22 mouse cellular contexts compared by ENCODE assay signal in genomic region chr5:46845175-46845574, GRCm38 (mm10).
DNase-seq lines count a peak whose midpoint lies in the region; ATAC-seq lines count a peak whose summit lies in the region.
"Had no signal": no experiment of that assay in that cellular context is flagged by ENCODE, and none has a peak within 500 bp of the region (broad histone marks: within the 10 kb centered on the region; RNA-seq: fewer than 3 reads in every experiment).

No protein-coding gene starts in this region.

- WGBS in forebrain, embryonic 12.5 days, result 61% methylated on average over 2 of the region's 2 CpGs
- 34% methylated on average over 2 of the region's 2 CpGs for WGBS in forebrain, embryonic 15.5 days
- WGBS in midbrain, embryonic 12.5 days, result 54% methylated on average over 2 of the region's 2 CpGs
- 90% methylated on average over 2 of the region's 2 CpGs for WGBS in midbrain, embryonic 10.5 days
- WGBS in hindbrain, embryonic 15.5 days, result 49% methylated on average over 2 of the region's 2 CpGs
- 56% methylated on average over 2 of the region's 2 CpGs for WGBS in neural tube, embryonic 13.5 days

- H3K9ac ChIP-seq in forebrain, embryonic 12.5 days, result no peak overlapping the region
- no peak overlapping the region for H3K9ac ChIP-seq in forebrain, embryonic 15.5 days (replicated peaks)
- no peak overlapping the region for H3K9ac ChIP-seq in midbrain, embryonic 12.5 days (replicated peaks)
- H3K9ac ChIP-seq in hindbrain, embryonic 15.5 days, result no peak overlapping the region
- H3K9ac ChIP-seq in neural tube, embryonic 13.5 days, result no peak overlapping the region
- H3K9ac ChIP-seq: embryonic facial prominence, embryonic 13.5 days; limb, embryonic 15.5 days; liver, embryonic 15.5 days had no signal

- no peaks in the 10 kb centered on the region for H3K36me3 ChIP-seq in forebrain, embryonic 12.5 days (replicated peaks)
- H3K36me3 ChIP-seq in forebrain, embryonic 15.5 days, result no peaks in the 10 kb centered on the region
- H3K36me3 ChIP-seq in midbrain, embryonic 12.5 days, result no peaks in the 10 kb centered on the region
- no peaks in the 10 kb centered on the region for H3K36me3 ChIP-seq in midbrain, embryonic 10.5 days
- H3K36me3 ChIP-seq in hindbrain, embryonic 15.5 days, result no peaks in the 10 kb centered on the region
- no peaks in the 10 kb centered on the region for H3K36me3 ChIP-seq in neural tube, embryonic 13.5 days
- H3K36me3 ChIP-seq: embryonic facial prominence, embryonic 13.5 days; G1E; limb, embryonic 15.5 days; liver, embryonic 15.5 days had no signal

- H3K27ac ChIP-seq in forebrain, embryonic 12.5 days, result no peak overlapping the region
- no peak overlapping the region for H3K27ac ChIP-seq in forebrain, embryonic 15.5 days (replicated peaks)
- H3K27ac ChIP-seq in midbrain, embryonic 12.5 days (replicated peaks), result no peak overlapping the region
- no peak overlapping the region for H3K27ac ChIP-seq in midbrain, embryonic 10.5 days (replicated peaks)
- H3K27ac ChIP-seq in hindbrain, embryonic 15.5 days (replicated peaks), result peak overlapping the region; percentile 27
- H3K27ac ChIP-seq in neural tube, embryonic 13.5 days (replicated peaks), result peak overlapping the region; percentile 61
- H3K27ac ChIP-seq: embryonic facial prominence, embryonic 13.5 days; layer of hippocampus, adult 2 months; limb, embryonic 15.5 days; liver, embryonic 15.5 days; stomach, postnatal 0 days had no signal

- DNase-seq in midbrain, embryonic 10.5 days (ENCODE audit: low spot score), result no peak
- DNase-seq: adrenal gland, postnatal 25 days; cerebellum, adult 9-11 months; gastrocnemius, postnatal 36 days; heart, postnatal 10 days; kidney, adult 18-20 months; kidney, postnatal 10 days; layer of hippocampus, postnatal 36 days had no signal

- no peak overlapping the region for H3K4me3 ChIP-seq in forebrain, embryonic 12.5 days (replicated peaks)
- H3K4me3 ChIP-seq in forebrain, embryonic 15.5 days, result no peak overlapping the region
- no peak overlapping the region for H3K4me3 ChIP-seq in midbrain, embryonic 12.5 days
- no peak overlapping the region for H3K4me3 ChIP-seq in midbrain, embryonic 10.5 days
- H3K4me3 ChIP-seq in hindbrain, embryonic 15.5 days, result no peak overlapping the region
- H3K4me3 ChIP-seq in neural tube, embryonic 13.5 days, result no peak overlapping the region
- H3K4me3 ChIP-seq: embryonic facial prominence, embryonic 13.5 days; layer of hippocampus, adult 2 months; limb, embryonic 15.5 days; liver, embryonic 15.5 days had no signal

- no peak overlapping the region for H3K4me2 ChIP-seq in forebrain, embryonic 12.5 days
- no peak overlapping the region for H3K4me2 ChIP-seq in forebrain, embryonic 15.5 days (replicated peaks)
- no peak overlapping the region for H3K4me2 ChIP-seq in midbrain, embryonic 12.5 days (replicated peaks)
- H3K4me2 ChIP-seq in hindbrain, embryonic 15.5 days, result no peak overlapping the region
- no peak overlapping the region for H3K4me2 ChIP-seq in neural tube, embryonic 13.5 days
- H3K4me2 ChIP-seq: embryonic facial prominence, embryonic 13.5 days; heart, embryonic 11.5 days; limb, embryonic 15.5 days; liver, embryonic 15.5 days had no signal

- H3K9me3 ChIP-seq in forebrain, embryonic 12.5 days, result no peaks in the 10 kb centered on the region
- H3K9me3 ChIP-seq in forebrain, embryonic 15.5 days, result no peaks in the 10 kb centered on the region
- H3K9me3 ChIP-seq in midbrain, embryonic 12.5 days, result no peaks in the 10 kb centered on the region
- H3K9me3 ChIP-seq in midbrain, embryonic 10.5 days (replicated peaks), result no peaks in the 10 kb centered on the region
- H3K9me3 ChIP-seq in hindbrain, embryonic 15.5 days, result no peaks in the 10 kb centered on the region
- no peaks in the 10 kb centered on the region for H3K9me3 ChIP-seq in neural tube, embryonic 13.5 days
- H3K9me3 ChIP-seq: embryonic facial prominence, embryonic 13.5 days; G1E; limb, embryonic 15.5 days; liver, embryonic 15.5 days had no signal

- peaks cover 4% of the 10 kb centered on the region; the same call in 1 of the 2 replicates for H3K4me1 ChIP-seq in forebrain, embryonic 12.5 days
- no peaks in the 10 kb centered on the region for H3K4me1 ChIP-seq in forebrain, embryonic 15.5 days
- peaks cover 2% of the 10 kb centered on the region; the same call in 1 of the 2 replicates for H3K4me1 ChIP-seq in midbrain, embryonic 12.5 days
- H3K4me1 ChIP-seq in midbrain, embryonic 10.5 days, result no peaks in the 10 kb centered on the region; the same call in 1 of the 2 replicates
- H3K4me1 ChIP-seq in hindbrain, embryonic 15.5 days (replicated peaks), result no peaks in the 10 kb centered on the region
- H3K4me1 ChIP-seq in neural tube, embryonic 13.5 days (replicated peaks), result no peaks in the 10 kb centered on the region
- H3K4me1 ChIP-seq: embryonic facial prominence, embryonic 13.5 days; limb, embryonic 15.5 days; liver, embryonic 15.5 days had no signal

- ATAC-seq in forebrain, embryonic 12.5 days (ENCODE audit: low FRiP score), result 0 out of 2 replicates have a peak, but pooled peaks have one; percentile 17
- no peak for ATAC-seq in forebrain, embryonic 15.5 days (replicated peaks)
- peak; percentile 58; the same call in 1 of the 2 replicates for ATAC-seq in midbrain, embryonic 12.5 days (ENCODE audit: low FRiP score, low read depth)
- ATAC-seq in hindbrain, embryonic 15.5 days (ENCODE audit: low FRiP score, low read depth), result peak; percentile 72
- peak; percentile 87; the same call in 1 of the 2 replicates for ATAC-seq in neural tube, embryonic 13.5 days (ENCODE audit: low read depth)
- ATAC-seq in frontal cortex, adult (ENCODE audit: low TSS enrichment), result no peak
- no peak for ATAC-seq in erythroid progenitor cell, adult 5-6 weeks (replicated peaks; ENCODE audit: low FRiP score, poor library complexity, severe bottlenecking)

- H3K27me3 ChIP-seq in forebrain, embryonic 12.5 days, result no peaks in the 10 kb centered on the region
- no peaks in the 10 kb centered on the region for H3K27me3 ChIP-seq in forebrain, embryonic 15.5 days
- no peaks in the 10 kb centered on the region for H3K27me3 ChIP-seq in midbrain, embryonic 12.5 days
- no peaks in the 10 kb centered on the region for H3K27me3 ChIP-seq in midbrain, embryonic 10.5 days (ENCODE audit: low read depth, poor library complexity, severe bottlenecking)
- H3K27me3 ChIP-seq in hindbrain, embryonic 15.5 days, result no peaks in the 10 kb centered on the region
- no peaks in the 10 kb centered on the region for H3K27me3 ChIP-seq in neural tube, embryonic 13.5 days
- H3K27me3 ChIP-seq: embryonic facial prominence, embryonic 13.5 days; limb, embryonic 15.5 days; liver, embryonic 15.5 days had no signal

Comparison
In these comparisons a context has a peak if more than half of its experiments do, and no peak if none do; other contexts are left out.
1. ATAC-seq: peak in forebrain, embryonic 12.5 days (single experiment), midbrain, embryonic 12.5 days (single experiment), hindbrain, embryonic 15.5 days (single experiment) and neural tube, embryonic 13.5 days (single experiment); none in forebrain, embryonic 15.5 days (single experiment), frontal cortex, adult (single experiment) and erythroid progenitor cell, adult 5-6 weeks (single experiment).
2. H3K27ac ChIP-seq: peak in hindbrain, embryonic 15.5 days (single experiment) and neural tube, embryonic 13.5 days (single experiment); none in forebrain, embryonic 12.5 days (single experiment), forebrain, embryonic 15.5 days (single experiment), midbrain, embryonic 12.5 days (single experiment) and midbrain, embryonic 10.5 days (single experiment).